ENCODE assay signal across 9 mouse cellular contexts in genomic region chr10:125388481-125388875, GRCm38 (mm10). TPM values are rescaled to one million over a fixed set of nuclear protein-coding genes. Genes with fewer than 3 reads are reported as not detected.
DNase-seq lines count a peak whose midpoint lies in the region; ATAC-seq lines count a peak whose summit lies in the region.
"Had no signal": no experiment of that assay in that cellular context is flagged by ENCODE, and none has a peak within 500 bp of the region (broad histone marks: within the 10 kb centered on the region; RNA-seq: fewer than 3 reads in every experiment).

No protein-coding gene starts in this region.

- H3K36me3 ChIP-seq in embryonic facial prominence, embryonic 15.5 days, result no peaks in the 10 kb centered on the region
- no peaks in the 10 kb centered on the region for H3K36me3 ChIP-seq in hindbrain, embryonic 14.5 days (replicated peaks; ENCODE audit: control insufficient read depth, insufficient read depth)
- H3K36me3 ChIP-seq in limb, embryonic 13.5 days, result no peaks in the 10 kb centered on the region
- no peaks in the 10 kb centered on the region for H3K36me3 ChIP-seq in midbrain, embryonic 16.5 days (ENCODE audit: control insufficient read depth, insufficient read depth, low read length)

- peak overlapping the region; percentile 90 for H3K4me2 ChIP-seq in embryonic facial prominence, embryonic 15.5 days (replicated peaks)
- H3K4me2 ChIP-seq in hindbrain, embryonic 14.5 days (replicated peaks), result peak overlapping the region; percentile 63
- H3K4me2 ChIP-seq in limb, embryonic 13.5 days (replicated peaks), result peak overlapping the region; percentile 86
- peak overlapping the region; percentile 53 for H3K4me2 ChIP-seq in midbrain, embryonic 16.5 days (ENCODE audit: low read length)

- H3K9ac ChIP-seq in embryonic facial prominence, embryonic 15.5 days, result peak overlapping the region; percentile 52
- peak overlapping the region; percentile 75 for H3K9ac ChIP-seq in hindbrain, embryonic 14.5 days
- H3K9ac ChIP-seq in limb, embryonic 13.5 days, result peak overlapping the region; percentile 70
- H3K9ac ChIP-seq in midbrain, embryonic 16.5 days (ENCODE audit: low read depth, low read length), result peak overlapping the region; percentile 89

- H3K4me1 ChIP-seq in embryonic facial prominence, embryonic 15.5 days, result peaks cover 18% of the 10 kb centered on the region
- H3K4me1 ChIP-seq in hindbrain, embryonic 14.5 days (replicated peaks; ENCODE audit: control insufficient read depth, insufficient read depth, low read length), result peaks cover 6% of the 10 kb centered on the region; the same call in 1 of the 2 replicates
- H3K4me1 ChIP-seq in limb, embryonic 13.5 days, result peaks cover 20% of the 10 kb centered on the region
- peaks cover 15% of the 10 kb centered on the region for H3K4me1 ChIP-seq in midbrain, embryonic 16.5 days (ENCODE audit: control insufficient read depth, insufficient read depth, low read length)

- no peaks in the 10 kb centered on the region for H3K9me3 ChIP-seq in embryonic facial prominence, embryonic 15.5 days (replicated peaks)
- H3K9me3 ChIP-seq in hindbrain, embryonic 14.5 days (ENCODE audit: control insufficient read depth, low read length), result no peaks in the 10 kb centered on the region
- no peaks in the 10 kb centered on the region for H3K9me3 ChIP-seq in limb, embryonic 13.5 days
- no peaks in the 10 kb centered on the region for H3K9me3 ChIP-seq in midbrain, embryonic 16.5 days (replicated peaks; ENCODE audit: control insufficient read depth, low read length, poor library complexity, severe bottlenecking)

- no peaks in the 10 kb centered on the region for H3K27me3 ChIP-seq in embryonic facial prominence, embryonic 15.5 days
- H3K27me3 ChIP-seq in hindbrain, embryonic 14.5 days (ENCODE audit: control insufficient read depth, insufficient read depth, low read length), result no peaks in the 10 kb centered on the region
- H3K27me3 ChIP-seq in limb, embryonic 13.5 days, result 0 out of 2 replicates have a peak, but pooled peaks cover 2% of the 10 kb centered on the region
- H3K27me3 ChIP-seq in midbrain, embryonic 16.5 days (ENCODE audit: control insufficient read depth, insufficient read depth, low read depth, low read length), result no peaks in the 10 kb centered on the region

- peak overlapping the region; percentile 77 for H3K4me3 ChIP-seq in embryonic facial prominence, embryonic 15.5 days (replicated peaks)
- H3K4me3 ChIP-seq in hindbrain, embryonic 14.5 days (replicated peaks; ENCODE audit: low read length), result peak overlapping the region; percentile 57
- H3K4me3 ChIP-seq in limb, embryonic 13.5 days, result peak overlapping the region; percentile 74
- peak overlapping the region; percentile 80 for H3K4me3 ChIP-seq in midbrain, embryonic 16.5 days (ENCODE audit: low read depth, low read length)
- H3K4me3 ChIP-seq: myocyte had no signal

- peak overlapping the region; percentile 79 for H3K27ac ChIP-seq in embryonic facial prominence, embryonic 15.5 days (replicated peaks)
- peak overlapping the region; percentile 73 for H3K27ac ChIP-seq in hindbrain, embryonic 14.5 days
- no peak overlapping the region for H3K27ac ChIP-seq in limb, embryonic 13.5 days
- peak overlapping the region; percentile 90 for H3K27ac ChIP-seq in midbrain, embryonic 16.5 days (ENCODE audit: low read length)

- peak; percentile 44 to 48 for DNase-seq in B cell, adult 2 months
- peak; percentile 24 for DNase-seq in R1 (ENCODE audit: low read depth, low spot score)
- no peak for DNase-seq in hindbrain, embryonic 14.5 days (ENCODE audit: low spot score)
- no peak for DNase-seq in retina, postnatal 1 day
- DNase-seq in gastrocnemius, postnatal 25 days, result no peak

- no peak for ATAC-seq in embryonic facial prominence, embryonic 15.5 days (ENCODE audit: insufficient number of reproducible peaks, low FRiP score, low TSS enrichment, low read depth)
- peak; percentile 7; the same call in 1 of the 2 replicates for ATAC-seq in hindbrain, embryonic 14.5 days (ENCODE audit: low FRiP score)
- no peak; the same call in 1 of the 2 replicates for ATAC-seq in limb, embryonic 13.5 days (ENCODE audit: low FRiP score, low read depth)
- ATAC-seq in midbrain, embryonic 16.5 days, result peak; percentile 34

- 19% methylated on average over 7 of the region's 7 CpGs for WGBS in embryonic facial prominence, embryonic 15.5 days
- WGBS in hindbrain, embryonic 14.5 days, result 14% methylated on average over 7 of the region's 7 CpGs
- WGBS in limb, embryonic 13.5 days, result 12% methylated on average over 7 of the region's 7 CpGs
- 14% methylated on average over 7 of the region's 7 CpGs for WGBS in midbrain, embryonic 16.5 days

RNA-seq across cellular contexts. Expression of gene Slc16a7, which starts 0.8 kb away (rescaled TPM):
- polyA plus RNA-seq in embryonic facial prominence, embryonic 15.5 days (2015; fragmentation: Nextera tagmentation; extraction: Ambion mirVana), result 9.1 and 9.4 TPM in 2 replicates
- 10.7 and 14.1 TPM in 2 replicates for polyA plus RNA-seq in hindbrain, embryonic 14.5 days (2014; fragmentation: Nextera tagmentation; extraction: Ambion mirVana)
- polyA plus RNA-seq in limb, embryonic 13.5 days (2015; fragmentation: Nextera tagmentation; extraction: Ambion mirVana), result 5.7 and 6.9 TPM in 2 replicates
- polyA plus RNA-seq in midbrain, embryonic 16.5 days (2015; fragmentation: Nextera tagmentation; extraction: Ambion mirVana), result 8.8 and 11.4 TPM in 2 replicates
- total RNA-seq in gastrocnemius, postnatal 25 days (2021), result 1 to 10 TPM; 2.5 TPM
- polyA plus RNA-seq: myocyte had no signal

Comparison
In these comparisons a context has a peak if more than half of its experiments do, and no peak if none do; other contexts are left out.
1. DNase-seq: peak in B cell, adult 2 months (2 of 2) and R1 (single experiment); none in hindbrain, embryonic 14.5 days (single experiment), retina, postnatal 1 day (single experiment) and gastrocnemius, postnatal 25 days (single experiment).
2. ATAC-seq: peak in hindbrain, embryonic 14.5 days (single experiment) and midbrain, embryonic 16.5 days (single experiment); none in embryonic facial prominence, embryonic 15.5 days (single experiment) and limb, embryonic 13.5 days (single experiment).
3. Peak in every context shown above with its lines, with median percentiles within 50 percentile points of each other: H3K4me2 ChIP-seq, H3K4me3 ChIP-seq and H3K9ac ChIP-seq.